Mouse (Mus musculus) urinary bladder, adult 18-20 months (tissue): ENCODE measurements around the gene BC017158.

Experiments
- DNase-seq, 2 experiments: peaks; one replicate each; pipeline ENCODE4 v3.0.0; 2022; ENCODE audit warnings: low spot score in 2 of 2, mixed read lengths in 2 of 2

The BC017158 gene

DNA sequence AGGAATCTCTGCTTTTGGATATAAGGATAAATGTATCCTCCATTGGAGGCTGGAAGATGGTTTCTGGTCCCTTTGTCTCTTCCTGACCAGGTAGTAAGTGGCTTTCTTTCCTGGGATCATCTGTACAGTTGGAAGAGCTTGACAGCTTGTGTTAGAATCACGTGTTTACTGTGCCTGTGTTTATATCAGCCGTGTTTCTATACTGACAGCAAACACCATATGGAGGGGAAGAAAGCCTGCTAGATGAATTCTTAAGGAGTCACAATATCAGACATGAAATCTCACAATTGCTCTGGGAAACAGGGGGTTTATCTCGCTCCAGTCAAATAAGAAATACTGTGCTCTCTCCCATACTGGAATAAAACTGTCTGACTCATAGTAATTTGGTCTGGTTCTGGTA lies 11.2 kb upstream of the BC017158 start:
- DNase-seq = no peak

DNA sequence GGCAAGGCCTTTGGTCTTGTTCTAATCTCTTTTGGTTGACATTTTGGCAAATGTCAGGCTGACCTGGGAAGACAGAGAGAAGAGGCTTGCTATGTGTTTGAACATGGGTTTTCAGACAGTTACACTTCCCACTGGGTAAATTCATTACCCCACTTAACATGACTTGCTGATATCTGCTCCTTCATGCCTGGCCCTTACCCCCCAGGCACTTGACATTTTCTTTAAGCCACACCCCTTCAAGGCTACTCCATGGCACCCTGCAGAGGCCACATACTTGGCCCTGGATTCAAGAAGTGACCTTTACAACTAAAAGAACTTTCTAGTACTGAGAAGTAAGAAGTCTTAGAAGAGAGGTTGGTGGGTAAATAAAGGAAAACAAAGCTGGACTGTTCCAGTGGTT lies 9.9 kb upstream of the BC017158 start:
- DNase-seq = no peak

DNA sequence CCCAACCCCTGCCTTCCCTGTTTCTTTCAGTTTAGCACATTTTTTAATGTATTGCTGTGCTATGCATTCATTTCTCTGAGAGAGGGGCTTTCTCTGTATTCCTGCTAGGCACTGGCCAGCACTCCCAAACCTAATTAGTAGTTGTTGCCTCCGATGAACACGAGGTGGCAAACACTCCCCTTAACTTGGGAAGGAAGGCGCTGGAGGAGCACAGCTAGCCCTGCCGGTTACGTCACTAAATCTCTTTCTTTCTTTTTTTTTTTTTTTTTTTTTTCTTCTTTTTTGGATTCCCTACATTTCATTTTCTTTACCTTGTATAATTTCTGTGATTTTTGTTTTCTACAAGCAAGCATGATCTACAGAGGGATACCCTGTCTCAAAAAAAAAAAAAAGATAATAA lies 6.9 kb upstream of the BC017158 start:
- peak in 1 of 2 experiments; percentile 35 for DNase-seq

DNA sequence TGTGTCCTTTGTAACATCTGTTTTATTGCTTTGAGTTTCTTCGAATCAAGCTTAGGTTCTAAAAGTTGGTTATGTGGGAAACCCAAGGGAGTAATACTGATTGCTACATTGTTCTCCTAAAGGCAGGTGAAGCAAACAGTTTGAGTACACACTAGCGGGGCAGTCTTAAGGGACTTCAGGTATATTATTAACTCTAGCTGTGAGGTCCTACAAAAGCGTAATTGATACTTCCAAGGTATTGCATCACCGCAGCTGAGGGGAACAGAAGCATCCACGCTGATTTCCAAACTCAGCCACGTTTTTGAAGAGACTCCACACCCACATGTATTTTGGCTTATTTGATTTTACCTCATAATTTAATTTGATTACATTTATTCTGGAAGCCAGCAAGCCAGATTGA lies 6.2 kb upstream of the BC017158 start:
- DNase-seq = no peak

DNA sequence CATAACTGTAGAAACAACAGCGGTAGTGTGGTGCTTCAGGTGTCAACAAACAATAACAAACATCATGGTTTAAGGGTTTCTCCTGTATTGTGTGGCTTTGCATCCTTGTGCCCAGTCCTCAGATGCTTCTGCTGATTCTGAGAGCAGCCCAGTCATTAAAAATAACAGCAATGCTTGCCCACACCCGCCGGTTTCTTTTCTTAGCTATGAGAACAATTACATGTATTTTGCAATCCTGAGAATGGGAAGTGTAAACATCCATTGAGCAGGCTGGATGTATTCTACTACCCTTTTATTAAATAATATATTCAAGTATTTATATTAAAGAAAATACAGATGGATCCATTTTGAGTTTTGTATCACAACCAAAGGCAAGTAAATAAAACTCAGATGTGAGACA lies 4.2 kb upstream of the BC017158 start:
- no peak for DNase-seq

DNA sequence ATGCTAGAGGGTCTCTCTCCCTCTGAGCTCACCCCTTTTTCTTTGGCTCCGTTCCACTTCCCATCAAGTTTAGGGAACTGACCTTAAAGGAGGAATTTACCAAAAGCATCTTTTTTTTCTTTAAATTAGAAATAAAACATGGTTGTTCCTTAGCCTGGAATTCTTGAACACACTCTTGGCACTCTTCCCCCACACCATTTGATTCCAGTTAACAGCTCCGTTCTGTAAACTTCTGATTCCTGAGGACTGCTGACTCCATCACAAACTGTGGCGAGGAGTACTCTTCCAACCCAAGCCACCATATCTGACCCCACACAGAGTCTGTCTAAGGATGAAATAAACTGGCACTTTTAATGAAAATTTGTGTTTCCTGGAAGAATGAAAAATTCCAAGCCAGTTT lies 3.0 kb upstream of the BC017158 start:
- DNase-seq = no peak

DNA sequence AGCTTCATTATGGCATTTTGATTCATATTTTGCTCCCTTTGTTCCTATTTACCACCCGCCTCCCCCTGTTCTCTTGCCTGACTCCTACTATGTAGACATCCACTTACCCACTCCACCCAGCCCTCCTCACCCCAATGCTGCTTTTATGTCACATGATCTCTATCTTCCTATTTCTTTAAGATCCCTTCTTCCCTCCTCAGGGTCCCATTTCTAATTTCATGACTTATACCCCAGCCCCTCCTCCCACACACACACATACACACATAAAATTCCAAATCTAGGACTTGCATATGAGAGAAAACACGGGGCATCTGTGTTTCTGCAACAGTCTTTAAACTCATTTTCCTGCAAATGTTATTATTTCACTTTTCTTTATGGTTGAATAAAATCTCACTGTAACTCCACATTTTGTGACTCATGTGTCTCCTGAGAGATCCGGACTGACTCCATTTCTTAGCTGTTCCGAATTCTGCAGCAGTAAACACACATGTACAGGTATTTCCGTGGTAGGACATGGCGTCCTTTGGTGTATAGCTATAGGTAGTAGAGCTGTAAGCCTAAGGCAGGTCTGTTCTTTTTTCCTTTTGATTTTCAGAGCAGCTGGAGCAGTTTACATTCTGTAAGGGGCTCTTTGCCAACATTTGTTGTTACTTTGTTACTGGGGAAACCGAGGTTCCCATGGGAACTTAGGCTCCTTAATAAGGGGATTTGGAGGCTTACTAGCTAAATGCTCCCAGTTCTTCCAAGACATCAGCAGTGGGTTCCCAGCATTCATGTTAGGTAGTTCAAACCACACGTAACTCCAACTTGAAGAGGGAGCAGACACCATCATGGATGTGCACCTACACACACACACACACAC lies 742 bp upstream of the BC017158 start:
- no peak for DNase-seq

DNA sequence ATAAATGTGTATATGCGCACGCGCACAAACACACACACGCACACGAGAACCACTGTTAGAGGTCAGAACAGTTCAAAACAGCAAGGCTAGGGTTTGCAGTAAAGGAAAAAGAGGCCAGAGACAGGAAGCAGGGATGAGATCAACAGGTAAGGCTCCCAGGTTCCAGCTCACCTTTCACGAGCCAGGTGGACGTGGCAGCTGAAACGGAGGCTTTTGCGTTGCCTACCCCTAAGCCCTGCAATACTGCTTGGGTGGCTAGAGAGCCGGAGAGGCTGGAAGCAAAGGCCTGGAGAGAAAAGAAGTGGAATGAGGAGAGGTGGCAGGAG lies 716 bp downstream of the BC017158 start:
- DNase-seq = no peak

DNA sequence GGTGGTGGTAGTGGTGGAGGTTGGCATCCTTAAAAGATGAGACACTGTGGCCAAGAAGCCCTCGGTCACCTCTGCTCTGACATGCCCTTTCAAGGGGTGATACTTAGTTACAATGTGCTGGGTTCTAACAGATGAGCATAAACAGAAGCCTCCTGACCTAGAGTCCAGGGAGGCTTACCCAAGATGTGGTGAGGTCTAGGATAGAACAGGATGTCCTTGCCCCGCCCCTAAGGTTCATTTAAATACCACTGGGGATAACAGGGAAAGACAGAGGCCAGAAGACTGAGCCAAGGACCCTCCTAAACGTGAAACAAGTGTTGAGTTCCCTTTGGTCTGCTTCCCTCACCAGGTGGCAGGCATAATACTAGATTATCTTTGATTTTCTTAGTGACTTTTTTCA lies 1.5 kb downstream of the BC017158 start:
- DNase-seq = no peak

DNA sequence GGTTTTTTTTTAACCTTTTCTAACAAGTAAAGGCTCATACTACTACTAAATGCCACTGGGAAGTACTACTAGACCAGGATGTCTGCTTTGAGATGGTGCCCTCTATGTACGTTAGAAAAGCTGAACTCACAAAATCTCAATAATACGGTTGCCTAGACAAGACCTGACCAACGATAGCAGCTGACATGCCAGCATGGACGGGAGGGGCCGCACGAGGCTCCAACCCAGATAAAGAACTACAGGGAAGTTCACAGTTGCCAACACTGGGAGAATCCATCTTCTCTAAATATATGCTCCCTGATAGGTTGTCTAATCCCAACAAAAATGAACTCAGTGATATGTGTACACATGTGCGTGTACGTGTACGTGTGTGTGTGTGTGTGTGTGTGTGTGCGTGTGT lies 3.2 kb downstream of the BC017158 start:
- no peak for DNase-seq

DNA sequence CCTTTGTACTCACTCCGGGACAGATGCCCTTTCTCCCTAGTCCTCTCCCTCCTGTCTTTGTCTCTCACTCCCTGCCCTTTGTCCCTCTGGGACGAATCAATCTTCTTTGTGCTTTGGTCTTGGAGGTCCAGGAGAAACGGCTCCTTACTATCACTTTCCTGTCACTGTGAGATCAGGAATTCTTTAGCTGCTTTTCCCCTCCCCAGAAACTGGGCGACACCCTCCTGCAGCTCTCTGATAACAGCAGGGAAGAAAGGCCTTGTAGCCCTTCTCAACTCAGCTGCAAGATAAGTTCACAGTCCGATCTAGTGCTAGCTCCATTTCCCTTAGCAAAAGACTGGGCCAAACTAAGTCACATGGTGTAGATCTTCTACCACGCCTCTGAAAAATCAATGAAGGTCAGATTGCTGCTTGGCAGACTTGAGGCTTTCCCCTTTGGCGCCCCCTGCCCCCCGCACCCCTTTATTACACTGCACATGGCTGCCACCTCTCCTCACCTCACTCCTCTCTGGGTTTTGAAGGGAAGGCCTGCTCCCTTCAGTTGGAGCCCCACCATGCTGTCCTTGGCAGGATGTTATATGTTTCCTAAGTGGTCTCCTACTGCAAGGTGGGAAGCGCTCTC lies 8.9 kb downstream of the BC017158 start:
- DNase-seq = no peak

DNA sequence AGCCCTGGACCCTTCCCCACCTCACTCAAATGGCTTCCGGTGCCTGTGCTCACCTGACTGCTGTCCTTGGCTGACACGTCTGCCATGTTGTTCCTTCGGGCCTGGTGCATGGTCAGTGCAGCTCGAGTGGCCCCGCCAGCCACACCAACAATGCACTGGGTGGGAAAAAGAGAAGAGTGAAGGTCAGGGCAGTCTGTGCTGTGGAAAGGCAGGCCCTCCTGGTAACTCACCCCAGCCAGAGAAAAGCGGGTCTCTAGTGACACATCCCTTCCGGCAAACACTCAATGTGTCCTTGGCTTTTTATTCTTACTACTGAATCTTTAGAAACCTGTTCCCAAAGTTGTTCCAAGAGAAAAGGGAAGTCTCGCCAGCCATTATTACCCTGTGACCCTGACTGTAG lies 12.9 kb downstream of the BC017158 start:
- DNase-seq = no peak

DNA sequence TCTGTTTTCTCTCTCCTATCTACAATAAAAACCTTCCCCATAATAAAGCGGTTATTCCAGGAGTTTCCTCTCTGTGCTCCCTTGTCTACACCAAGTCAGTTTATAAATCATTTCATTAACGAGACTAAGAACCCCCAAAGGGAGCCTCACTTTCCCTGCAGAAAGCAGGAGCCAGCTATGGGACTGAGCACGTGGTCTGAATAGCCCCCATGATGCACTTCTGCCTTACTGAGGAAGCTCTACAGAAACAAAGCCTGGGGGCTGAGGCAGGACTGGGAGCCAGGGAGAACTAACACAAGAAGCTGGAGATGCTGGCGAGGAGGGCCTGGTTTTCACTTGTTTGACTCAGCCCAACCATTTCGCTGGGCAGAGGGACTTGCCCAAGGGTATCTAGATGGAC lies 13.9 kb downstream of the BC017158 start:
- DNase-seq = no peak

DNA sequence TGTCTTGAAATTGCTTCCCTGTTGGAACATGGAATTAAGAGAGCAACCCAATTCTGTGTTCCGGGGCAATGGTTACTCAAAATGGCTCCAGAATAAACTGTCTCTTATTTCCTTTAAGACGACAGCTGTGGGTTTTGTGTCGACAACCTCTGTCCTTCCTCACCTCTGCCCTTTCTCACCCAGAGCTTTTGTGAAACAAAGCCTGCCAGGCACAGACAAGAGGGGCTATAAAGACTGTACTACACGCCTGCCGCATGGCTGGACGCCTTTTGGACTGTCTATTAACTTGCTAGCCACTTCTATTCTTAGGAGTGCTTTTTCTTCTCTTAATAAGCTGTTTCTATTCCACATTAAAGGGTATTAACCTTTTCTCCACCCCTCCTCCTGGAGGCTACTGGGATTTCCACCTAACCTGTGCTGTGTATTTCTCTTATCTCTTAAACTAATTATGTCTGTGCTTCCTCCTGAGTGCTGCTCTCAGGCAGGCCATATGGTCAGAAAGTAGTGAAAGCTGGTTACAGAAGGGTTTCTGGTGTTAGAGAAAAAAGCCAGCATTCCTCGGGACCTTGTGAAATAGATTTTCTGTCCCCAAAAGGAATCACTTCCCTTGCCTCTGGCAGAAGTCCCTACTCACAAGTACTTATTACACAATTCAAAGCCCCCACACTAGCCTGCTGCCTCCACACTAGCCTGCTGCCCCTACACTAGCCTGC lies 15.3 kb downstream of the BC017158 start:
- DNase-seq = no peak

DNA sequence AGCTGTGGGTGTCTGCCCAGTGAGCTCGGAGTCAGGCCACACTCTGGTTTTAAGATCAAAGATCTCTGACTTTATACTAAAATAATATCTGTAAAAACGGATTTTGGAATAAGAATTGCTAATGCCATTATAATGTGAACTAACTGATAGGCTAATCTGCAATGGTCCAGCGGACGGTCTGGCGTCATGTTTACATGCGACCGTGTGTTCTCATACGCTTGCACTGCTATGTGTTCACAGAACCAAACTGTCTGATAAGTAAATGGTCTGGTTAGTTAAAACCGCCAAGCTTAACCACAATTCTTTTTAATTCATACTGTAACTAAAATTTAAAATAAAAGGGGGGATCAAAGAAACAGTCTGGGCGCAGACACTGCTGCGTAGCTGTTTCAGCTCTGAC lies 16.2 kb downstream of the BC017158 start:
- DNase-seq = no peak

DNA sequence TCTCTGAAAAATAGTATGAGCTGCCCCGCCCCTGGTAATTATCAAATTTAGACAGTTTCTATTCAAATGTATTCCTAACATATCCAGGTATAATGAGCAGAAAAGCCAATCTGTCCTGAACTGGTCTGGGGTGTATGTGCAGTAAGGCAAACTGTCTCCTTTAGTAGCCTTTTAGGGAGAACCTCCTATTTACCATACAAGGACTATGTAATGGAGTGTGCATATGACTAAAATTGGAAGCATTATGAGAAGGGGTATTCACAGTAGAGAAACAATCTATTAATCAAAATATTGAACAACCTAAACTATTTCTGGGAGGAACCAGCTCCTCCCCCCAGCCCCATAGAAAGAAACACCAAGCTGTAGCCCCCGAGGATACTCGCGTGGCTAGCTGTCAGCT lies 18.2 kb downstream of the BC017158 start:
- DNase-seq = no peak

DNA sequence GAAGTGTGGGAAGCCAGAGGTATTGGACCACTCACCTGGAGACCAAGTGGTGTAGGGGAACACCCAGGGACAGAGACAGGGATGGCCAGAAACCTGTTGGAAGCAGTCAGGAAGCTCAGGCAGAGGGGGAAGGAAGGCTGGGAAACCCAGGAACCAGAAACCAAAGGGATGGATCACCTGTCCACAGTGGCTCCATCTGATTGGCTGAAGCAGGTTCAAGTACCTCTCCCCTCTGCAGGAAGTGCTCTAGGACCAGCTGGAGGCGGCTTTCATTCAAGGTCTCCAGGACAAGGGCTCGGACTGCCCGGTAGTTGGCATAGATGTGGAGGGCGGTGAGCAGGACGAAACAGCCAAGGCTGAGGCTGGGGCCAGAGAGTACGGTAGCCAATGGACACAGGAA lies 21.9 kb downstream of the BC017158 start:
- DNase-seq = no peak

DNA sequence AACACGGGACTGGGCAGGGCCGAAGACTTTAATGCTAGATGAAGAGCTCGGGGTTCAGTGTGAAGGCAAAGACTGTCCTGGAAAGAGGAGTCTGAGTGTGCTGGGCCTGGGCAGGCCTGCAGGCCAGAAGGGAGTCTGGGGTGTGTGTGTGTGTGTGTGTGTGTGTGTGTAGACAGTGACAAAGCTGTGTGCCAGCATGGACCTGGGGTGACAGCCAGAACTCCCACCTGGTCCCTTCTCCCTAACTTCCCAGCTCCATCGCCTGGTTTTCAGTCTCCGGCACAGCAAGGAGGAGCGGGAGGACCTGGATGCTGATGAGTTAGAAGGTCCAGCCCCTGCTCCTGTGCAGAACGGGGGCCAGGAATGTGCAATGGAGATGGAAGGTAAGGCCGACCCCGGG lies 26.5 kb downstream of the BC017158 start:
- no peak for DNase-seq

DNA sequence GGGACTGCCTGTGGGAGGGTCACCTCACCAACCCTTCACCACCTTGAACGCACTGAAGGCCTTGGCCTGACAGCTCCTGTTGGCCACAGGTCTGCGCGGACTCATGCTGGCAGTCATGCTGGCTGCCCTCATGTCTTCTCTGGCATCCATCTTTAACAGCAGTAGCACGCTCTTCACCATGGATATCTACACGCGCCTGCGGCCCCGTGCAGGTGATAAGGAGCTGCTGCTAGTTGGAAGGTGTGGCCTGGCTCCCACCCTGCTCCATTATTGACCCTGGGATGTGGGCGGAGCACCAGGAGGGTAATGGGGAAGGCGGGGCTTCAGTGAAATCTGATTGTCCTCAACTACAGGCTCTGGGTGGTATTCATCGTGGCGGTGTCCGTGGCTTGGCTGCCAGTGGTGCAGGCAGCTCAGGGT lies 27.5 kb downstream of the BC017158 start:
- DNase-seq = no peak

DNA sequence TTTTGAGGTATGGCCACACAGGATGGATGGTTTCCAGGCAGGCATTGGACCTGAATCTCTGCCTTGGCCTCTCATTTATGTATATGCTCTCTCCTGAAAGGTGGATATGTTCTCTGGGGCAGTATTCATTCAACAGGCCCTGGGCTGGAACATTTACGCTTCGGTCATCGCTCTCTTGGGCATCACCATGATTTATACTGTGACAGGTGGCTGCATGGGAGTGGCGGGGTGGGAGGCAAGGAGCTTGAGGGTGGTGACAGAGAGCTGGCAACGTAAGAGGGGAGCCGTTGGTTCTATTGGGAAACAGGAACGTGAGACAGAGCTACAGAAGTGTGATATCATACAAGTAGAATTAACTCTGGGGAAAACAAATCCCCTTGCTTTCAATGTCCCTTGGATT lies 30.2 kb downstream of the BC017158 start:
- no peak for DNase-seq

DNA sequence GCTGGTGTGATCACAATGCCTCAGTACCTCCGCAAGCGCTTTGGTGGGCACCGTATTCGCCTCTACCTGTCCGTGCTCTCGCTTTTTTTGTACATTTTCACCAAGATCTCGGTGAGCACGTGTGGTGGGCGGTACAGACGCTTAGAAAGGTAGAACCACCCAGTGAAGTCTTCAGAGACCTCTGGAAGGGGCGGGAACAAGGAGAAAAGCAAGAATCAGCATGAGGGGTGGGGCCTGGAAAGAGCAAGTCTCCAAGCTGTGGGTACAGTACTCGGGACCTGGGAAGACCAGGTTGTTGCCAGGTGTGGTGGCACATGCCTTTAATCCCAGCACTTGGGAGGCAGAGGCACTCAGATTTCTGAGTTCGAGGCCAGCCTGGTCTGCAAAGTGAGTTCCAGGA lies 30.6 kb downstream of the BC017158 start:
- DNase-seq = no peak

DNA sequence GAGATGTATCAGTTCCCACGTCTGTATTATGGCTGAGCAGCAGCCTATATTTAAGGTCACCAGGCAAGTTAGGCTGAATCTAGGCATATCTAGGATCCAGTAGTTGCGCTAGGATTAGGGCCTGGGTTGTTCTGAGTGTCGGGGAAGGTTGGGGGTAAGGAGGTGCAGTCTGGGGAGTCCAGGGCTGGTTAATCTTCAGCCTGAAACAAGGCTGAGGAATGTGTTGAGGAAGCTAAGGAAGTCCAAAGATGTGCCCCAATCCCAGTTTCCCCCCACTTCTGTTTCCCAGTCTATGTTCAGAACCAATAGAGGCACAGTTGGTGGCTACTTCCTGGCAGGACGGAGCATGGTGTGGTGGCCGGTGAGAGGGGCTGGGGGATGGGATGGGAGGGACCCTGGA lies 31.9 kb downstream of the BC017158 start:
- no peak for DNase-seq

DNA sequence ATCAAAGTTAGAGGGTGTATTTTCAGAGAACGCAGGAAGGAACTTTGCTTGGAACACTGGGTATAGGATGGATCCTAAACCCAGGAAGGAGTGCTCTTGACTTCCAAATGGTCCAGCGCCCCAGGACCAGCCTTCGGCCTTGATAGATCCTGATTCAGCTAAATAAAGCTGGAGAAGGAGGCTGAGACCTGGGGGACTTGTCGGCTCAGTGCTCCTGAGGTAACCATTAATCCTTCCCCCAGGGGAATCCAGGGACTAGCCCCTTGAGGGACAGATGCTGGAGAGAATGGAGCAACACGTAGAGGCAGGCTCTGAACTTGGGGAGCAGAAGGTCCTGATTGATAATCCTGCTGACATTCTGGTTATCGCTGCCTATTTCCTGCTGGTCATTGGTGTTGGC lies 32.6 kb downstream of the BC017158 start, which contains the start of gene Slc5a2:
Gene Slc5a2, plus strand, starts transcription at position 247 of the 400 bp plus-strand sequence.
- no peak for DNase-seq
